Mouse (Mus musculus): ENCODE measurements around the gene Oxct2b. TPM values are rescaled to one million over a fixed set of nuclear protein-coding genes. Genes with fewer than 3 reads are reported as not detected.
"Not testable (repeated sequence)": the region's sequence is repeated elsewhere in the genome, so short reads cannot be mapped to it uniquely, and the experiment has no call there.

Gene Oxct2b
- polyA plus RNA-seq, 1 experiment from 2014 or later = 0.45 TPM

DNA sequence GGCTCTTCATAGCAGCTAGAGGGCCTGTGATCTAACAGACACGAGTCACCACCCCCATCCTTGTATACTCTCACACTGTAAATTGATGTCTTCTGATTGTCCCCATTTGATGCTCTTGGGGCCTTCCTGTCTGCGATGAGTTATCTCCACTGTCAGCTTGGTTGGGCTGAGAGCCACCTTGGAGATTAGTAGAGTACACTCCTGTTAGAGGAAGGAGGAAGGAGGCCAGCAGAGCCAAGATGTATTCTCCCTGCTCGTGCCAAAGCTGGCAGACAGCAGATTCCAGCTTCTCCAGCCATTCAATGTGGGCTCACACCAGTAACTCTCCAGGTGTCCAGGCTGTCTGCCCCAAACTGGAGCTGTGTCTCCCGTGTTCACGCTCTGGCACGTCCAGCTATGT, 44.5 kb downstream of the Oxct2b start:
- no peak overlapping the region for H3K4me2 ChIP-seq
- no peaks in the 10 kb centered on the region for H3K36me3 ChIP-seq
- no peak for ATAC-seq (ENCODE audit: low read depth)
- no peak overlapping the region for H3K4me3 ChIP-seq
- H3K9ac ChIP-seq = no peak overlapping the region
- no peak overlapping the region for H3K27ac ChIP-seq (replicated peaks)
- WGBS = 85% methylated on average over 6 of the region's 6 CpGs
- 0 out of 2 replicates have a peak, but pooled peaks cover 7% of the 10 kb centered on the region for H3K27me3 ChIP-seq
- H3K9me3 ChIP-seq = no peaks in the 10 kb centered on the region
- peaks cover 9% of the 10 kb centered on the region for H3K4me1 ChIP-seq (replicated peaks)

DNA sequence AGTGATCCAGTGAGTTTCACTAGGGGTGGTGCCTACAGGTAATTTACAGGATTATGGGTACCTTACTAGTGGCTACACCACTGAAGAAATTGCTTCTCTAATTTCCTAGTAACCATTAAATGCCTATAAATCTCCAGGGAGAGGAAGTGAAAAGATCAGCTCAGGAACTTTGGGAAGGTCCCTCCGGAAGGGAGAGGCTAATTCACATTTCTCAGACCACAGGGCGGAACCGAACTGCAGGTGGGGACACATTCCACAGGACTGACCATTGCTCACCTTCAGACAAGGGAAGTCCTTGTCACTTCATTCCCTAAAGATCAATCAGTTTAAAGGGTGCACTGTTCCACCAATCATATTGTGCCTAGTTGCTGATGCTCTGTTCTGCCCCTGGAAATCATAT, 45.2 kb downstream of the Oxct2b start:
- H3K27ac ChIP-seq (replicated peaks); H3K9me3 ChIP-seq; H3K36me3 ChIP-seq; H3K9ac ChIP-seq; H3K27me3 ChIP-seq; H3K4me1 ChIP-seq (replicated peaks); H3K4me3 ChIP-seq; H3K4me2 ChIP-seq; ATAC-seq (ENCODE audit: low read depth): not testable (repeated sequence)
- 67% methylated on average over 3 of the region's 3 CpGs for WGBS

DNA sequence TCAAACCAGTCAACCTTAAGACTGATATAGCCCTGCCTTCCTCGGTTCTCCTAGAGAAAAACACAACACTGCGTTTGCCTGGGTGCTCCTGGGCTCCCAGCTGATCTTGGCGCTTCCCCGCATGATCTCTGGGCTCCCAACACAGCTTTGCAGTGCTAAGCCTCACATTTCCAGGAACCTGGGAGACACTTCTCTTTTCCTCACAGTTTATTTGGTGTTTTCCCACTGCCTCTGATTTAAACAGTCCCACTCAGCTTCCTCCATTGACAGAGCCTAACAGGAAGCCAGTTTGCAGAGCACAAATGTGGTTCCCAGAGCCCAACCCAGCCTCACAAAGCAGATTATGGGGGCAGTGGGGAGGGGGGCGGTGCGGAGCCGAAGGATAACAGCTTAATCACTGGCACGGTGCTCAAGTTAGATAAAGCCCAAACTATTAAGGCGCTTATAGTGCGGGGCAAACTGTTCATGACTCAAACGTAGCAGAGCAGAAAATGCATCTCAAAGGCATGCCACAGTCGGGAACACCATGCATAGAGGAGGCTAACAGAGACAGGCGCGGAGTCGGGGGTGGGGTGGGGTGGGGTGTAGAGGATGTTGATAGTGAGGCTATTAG, 46.3 kb downstream of the Oxct2b start:
- 14% methylated on average over 15 of the region's 15 CpGs for WGBS
- H3K27ac ChIP-seq (replicated peaks) = no peak overlapping the region
- H3K4me1 ChIP-seq (replicated peaks) = peaks cover 9% of the 10 kb centered on the region
- no peak overlapping the region for H3K9ac ChIP-seq
- H3K36me3 ChIP-seq = no peaks in the 10 kb centered on the region
- 0 out of 2 replicates have a peak, but pooled peaks cover 7% of the 10 kb centered on the region for H3K27me3 ChIP-seq
- H3K4me2 ChIP-seq = peak overlapping the region; percentile 36
- ATAC-seq (ENCODE audit: low read depth) = no peak
- no peaks in the 10 kb centered on the region for H3K9me3 ChIP-seq
- no peak overlapping the region for H3K4me3 ChIP-seq

DNA sequence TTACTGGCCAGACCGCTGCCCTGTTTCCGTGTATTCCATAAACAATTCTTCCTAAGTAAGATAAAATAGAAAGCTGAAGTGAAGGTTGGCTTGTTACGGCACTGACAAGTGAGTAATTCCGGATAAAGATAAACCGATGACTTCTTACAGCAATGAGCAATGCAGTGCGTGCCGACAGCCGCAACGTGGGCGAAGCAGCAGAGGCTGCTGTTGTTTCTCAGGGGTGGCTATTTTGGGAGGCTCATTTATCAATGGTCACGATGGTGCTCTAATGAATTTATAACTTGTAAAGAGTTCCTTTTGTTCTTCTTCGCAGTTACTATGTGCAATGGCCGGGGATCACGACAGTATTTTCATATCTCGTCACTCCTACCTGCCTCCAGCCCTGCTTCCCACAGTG, 48.1 kb downstream of the Oxct2b start:
- H3K36me3 ChIP-seq = no peaks in the 10 kb centered on the region
- no peak overlapping the region for H3K4me3 ChIP-seq
- H3K4me1 ChIP-seq (replicated peaks) = peaks cover 9% of the 10 kb centered on the region
- no peak overlapping the region for H3K27ac ChIP-seq (replicated peaks)
- 0 out of 2 replicates have a peak, but pooled peaks cover 2% of the 10 kb centered on the region for H3K9me3 ChIP-seq
- no peak overlapping the region for H3K9ac ChIP-seq
- no peak for ATAC-seq (ENCODE audit: low read depth)
- no peak overlapping the region for H3K4me2 ChIP-seq
- 0 out of 2 replicates have a peak, but pooled peaks cover 7% of the 10 kb centered on the region for H3K27me3 ChIP-seq
- 75% methylated on average over 15 of the region's 15 CpGs for WGBS

Other genes with a start within 250 kb of the Oxct2b start
- gene Cap1, start 230.2 kb upstream of the Oxct2b start, polyA plus RNA-seq (2015; fragmentation: Nextera tagmentation; extraction: Ambion mirVana) = 69.2 and 75.5 TPM in 2 replicates
- 30.2 and 30.3 TPM in 2 replicates for gene Mfsd2a, start 155.1 kb upstream of the Oxct2b start, polyA plus RNA-seq (2015; fragmentation: Nextera tagmentation; extraction: Ambion mirVana)
- gene Mycl, start 120.6 kb upstream of the Oxct2b start, polyA plus RNA-seq (2015; fragmentation: Nextera tagmentation; extraction: Ambion mirVana) = 59.6 and 61.3 TPM in 2 replicates
- 23.0 and 27.2 TPM in 2 replicates for gene Trit1, start 99.7 kb upstream of the Oxct2b start, polyA plus RNA-seq (2015; fragmentation: Nextera tagmentation; extraction: Ambion mirVana)
- gene Bmp8b, start 11.1 kb upstream of the Oxct2b start, polyA plus RNA-seq (2015; fragmentation: Nextera tagmentation; extraction: Ambion mirVana) = 0.14 and 0.18 TPM in 2 replicates
- 61.8 and 62.7 TPM in 2 replicates for gene Ppie, start 23.7 kb downstream of the Oxct2b start, polyA plus RNA-seq (2015; fragmentation: Nextera tagmentation; extraction: Ambion mirVana)
- 10.4 and 11.2 TPM in 2 replicates for gene Hpcal4, start 67.0 kb downstream of the Oxct2b start, polyA plus RNA-seq (2015; fragmentation: Nextera tagmentation; extraction: Ambion mirVana)
- gene Nt5c1a, start 85.2 kb downstream of the Oxct2b start, polyA plus RNA-seq (2015; fragmentation: Nextera tagmentation; extraction: Ambion mirVana) = not detected in 2 replicates
- gene Heyl, start 117.3 kb downstream of the Oxct2b start, polyA plus RNA-seq (2015; fragmentation: Nextera tagmentation; extraction: Ambion mirVana) = 13.6 and 13.9 TPM in 2 replicates
- 24.2 and 25.0 TPM in 2 replicates for gene Pabpc4, start 146.1 kb downstream of the Oxct2b start, polyA plus RNA-seq (2015; fragmentation: Nextera tagmentation; extraction: Ambion mirVana)
- gene Oxct2a, start 207.4 kb downstream of the Oxct2b start, polyA plus RNA-seq (2015; fragmentation: Nextera tagmentation; extraction: Ambion mirVana) = not detected in 2 replicates
- 0.28 and 0.33 TPM in 2 replicates for gene Bmp8a, start 227.0 kb downstream of the Oxct2b start, polyA plus RNA-seq (2015; fragmentation: Nextera tagmentation; extraction: Ambion mirVana)